Mouse (Mus musculus): ENCODE data around the gene Spc24.
"Not testable (repeated sequence)": the region's sequence is repeated elsewhere in the genome, so short reads cannot be mapped to it uniquely, and the experiment has no call there.

Gene Spc24

DNA sequence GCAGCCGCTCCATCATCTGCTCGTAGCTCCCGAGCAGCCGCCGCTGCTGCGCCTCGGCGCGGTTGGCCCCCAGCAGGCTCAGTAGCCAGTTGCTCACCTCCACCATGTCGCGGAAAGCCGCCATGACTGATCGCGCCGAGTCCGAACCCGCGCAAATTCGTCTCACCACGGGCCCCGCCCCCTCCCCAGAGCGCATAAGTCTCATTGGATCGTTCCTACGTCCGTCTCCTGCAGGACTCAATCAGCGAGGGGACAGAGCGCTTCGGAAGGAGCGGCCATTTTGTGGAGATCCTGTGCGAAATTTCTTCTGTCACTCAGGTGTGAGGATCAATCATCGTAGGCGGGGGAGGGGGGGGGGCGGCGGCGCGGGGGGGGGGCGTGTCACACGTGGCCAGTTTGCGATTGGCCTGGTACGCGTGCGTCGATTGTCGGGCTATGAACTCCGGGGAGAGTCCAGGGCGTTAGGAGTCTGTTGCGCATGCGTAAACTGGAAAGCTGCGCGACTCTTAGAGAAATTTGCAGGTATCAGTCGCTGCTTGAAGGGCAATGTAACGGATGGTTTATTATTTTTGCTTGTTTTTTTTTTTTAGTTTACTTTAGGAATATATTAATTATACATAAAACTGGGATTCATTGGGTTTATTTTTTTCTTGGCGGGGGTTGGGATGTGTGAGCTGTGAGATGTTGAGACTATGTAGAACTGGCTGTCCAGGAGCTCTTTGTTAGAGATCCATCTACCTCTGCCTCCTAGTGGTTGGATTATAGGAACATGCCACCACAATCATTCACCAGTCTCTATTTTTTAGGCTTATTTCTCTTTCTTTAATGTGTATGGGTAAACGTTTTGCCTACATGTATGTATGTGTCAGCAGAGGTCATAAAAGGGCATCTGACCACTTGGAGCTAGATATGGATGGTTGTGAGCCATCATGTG is at the start of gene Spc24:
Spc24 (minus strand) TSS at position 149 of the 934 bp plus-strand sequence.
- DNase-seq: peak; percentile 95

DNA sequence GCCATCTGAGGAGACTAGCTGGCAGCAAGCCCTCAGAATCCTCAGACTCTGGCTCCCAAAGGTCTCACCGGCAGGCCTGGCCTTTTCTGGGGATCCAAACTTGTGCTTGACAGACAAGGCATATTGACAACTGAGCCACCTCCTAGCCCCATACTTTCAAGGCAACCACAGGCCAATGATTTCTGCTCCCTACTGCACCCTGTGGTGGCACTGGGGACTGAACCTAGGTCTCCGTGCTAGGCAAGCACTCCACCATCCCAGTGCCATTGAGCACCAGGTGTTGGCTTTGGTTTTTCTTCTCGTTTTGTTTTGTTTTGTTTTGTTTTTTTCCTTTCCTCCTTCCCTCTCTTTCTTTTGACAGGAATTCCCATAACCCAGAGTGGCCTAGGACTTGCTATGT is 48.5 kb upstream of the Spc24 start:
- no peak for DNase-seq

DNA sequence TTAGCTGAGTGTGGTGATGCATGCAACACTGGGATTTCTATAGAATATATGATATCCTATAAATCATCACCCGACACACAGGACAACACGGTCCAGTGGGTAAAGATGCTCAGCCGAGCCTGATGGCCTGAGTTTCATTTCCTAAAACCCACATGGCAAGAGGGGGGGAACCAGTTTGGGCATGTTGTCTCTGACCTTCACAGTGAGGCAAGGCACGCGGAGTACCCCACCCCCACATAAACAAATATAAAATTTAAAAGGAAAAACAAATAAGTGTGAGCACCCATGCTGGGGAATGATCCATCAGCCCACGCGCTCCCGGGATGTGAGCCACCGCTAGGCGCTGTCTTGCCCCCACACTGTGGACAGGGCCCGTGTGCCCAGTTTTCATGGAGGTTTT is 46.9 kb upstream of the Spc24 start:
- no peak for DNase-seq

DNA sequence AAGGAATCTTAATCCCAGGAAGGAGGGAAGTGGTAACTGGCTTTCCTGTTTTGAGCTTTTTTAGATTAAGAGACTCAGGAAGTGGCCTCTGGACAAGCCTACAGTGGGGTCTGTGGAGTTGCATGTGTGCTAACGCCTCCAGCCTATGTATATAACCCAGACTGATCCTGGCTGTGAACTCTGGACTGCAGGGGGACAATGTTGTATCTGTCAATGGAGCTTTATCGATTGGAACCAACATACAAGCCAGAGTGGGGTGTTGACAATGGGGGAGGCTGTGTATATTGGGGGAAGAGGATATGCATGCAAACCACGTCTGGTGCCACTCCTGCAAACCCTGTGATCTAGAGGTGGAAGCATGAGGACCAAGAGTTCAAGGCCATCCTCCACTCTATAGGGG is 46.3 kb upstream of the Spc24 start:
- DNase-seq: no peak

DNA sequence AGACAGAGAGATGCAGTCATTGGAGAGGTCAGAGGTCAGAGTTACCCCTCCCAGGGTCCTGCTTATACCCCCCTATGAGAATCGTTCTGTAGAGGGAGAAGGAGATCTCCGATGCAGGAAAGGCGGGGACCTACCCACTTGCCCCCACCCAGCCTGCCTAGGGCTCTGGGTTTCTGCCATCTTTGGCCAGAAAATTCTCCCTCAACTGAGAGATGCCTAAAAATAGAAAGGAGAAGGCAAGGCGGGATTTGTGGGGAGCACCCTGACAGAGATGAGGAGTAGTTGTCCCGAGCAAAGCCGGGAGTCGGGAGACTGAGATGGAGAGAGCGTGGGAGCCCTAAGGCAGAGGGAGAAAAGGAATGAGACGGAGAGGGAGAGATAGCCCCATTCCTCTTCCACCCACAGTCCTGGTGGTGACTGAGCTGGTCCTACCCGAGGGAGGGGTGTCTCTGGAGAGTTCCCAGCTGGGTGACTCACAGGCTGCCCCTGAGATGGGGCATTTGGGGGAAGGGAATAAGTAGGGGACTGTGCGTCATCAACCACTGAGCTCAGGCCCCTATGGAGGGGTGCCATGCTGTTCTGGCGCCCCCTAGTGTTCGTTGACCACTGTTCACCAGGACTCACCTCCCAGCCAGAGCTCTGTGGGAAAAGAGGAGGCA is 44.0 kb upstream of the Spc24 start:
- peak; percentile 76 for DNase-seq

DNA sequence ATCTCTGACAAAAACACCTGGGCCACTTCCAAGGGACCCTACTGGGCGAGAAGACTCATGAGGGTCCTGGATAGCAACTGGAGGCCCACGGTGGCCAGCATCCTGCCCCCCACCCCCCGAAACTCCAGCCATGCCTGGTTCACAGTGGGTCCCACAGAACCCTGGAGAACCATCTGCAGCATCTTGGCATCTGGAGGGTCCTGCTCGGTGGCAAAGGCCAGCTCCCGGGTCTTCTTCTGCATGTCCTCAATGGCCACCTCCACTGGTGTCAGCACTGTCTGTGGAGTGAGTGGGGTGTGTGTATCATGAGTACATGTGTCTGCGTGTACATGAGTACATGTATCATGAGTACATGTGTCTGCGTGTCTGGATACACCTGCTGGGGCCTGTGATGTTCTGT is 41.5 kb upstream of the Spc24 start:
- no peak for DNase-seq

DNA sequence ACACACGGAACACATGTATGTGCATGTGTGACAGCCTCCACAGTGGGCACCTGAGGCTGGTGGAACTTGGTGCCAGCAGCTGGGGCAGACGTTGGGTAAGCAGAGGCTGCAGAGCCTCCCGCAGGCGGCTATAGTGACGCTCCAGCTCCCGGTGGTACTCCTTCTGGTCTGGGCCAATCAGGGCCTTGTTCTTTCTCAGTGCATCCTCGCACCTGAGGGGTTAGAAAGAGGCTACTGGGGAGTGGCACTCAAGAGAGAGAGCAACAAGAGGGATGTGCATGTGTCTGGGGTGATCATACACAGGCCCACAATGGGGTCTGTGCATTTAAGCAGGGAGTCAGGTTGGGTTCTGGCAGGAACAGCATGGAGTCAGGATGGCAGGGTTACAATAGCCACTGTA is 41.0 kb upstream of the Spc24 start:
- DNase-seq: no peak

DNA sequence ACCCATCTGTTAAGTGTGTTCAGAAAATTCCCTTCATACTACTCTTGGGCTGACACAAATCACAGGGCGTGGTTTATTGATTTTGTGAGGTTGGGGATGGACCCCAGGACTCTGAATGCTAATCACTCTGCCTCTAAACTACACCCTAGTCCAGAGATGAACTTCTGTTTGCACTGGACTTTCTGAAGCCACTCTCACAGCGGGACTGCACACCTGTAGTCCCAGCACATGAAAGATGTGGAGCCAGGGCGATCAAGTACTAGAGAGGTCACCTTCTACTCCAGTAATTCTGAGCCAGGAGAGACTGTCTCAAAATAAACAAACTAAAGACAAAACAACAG is 38.9 kb upstream of the Spc24 start:
- DNase-seq: no peak

DNA sequence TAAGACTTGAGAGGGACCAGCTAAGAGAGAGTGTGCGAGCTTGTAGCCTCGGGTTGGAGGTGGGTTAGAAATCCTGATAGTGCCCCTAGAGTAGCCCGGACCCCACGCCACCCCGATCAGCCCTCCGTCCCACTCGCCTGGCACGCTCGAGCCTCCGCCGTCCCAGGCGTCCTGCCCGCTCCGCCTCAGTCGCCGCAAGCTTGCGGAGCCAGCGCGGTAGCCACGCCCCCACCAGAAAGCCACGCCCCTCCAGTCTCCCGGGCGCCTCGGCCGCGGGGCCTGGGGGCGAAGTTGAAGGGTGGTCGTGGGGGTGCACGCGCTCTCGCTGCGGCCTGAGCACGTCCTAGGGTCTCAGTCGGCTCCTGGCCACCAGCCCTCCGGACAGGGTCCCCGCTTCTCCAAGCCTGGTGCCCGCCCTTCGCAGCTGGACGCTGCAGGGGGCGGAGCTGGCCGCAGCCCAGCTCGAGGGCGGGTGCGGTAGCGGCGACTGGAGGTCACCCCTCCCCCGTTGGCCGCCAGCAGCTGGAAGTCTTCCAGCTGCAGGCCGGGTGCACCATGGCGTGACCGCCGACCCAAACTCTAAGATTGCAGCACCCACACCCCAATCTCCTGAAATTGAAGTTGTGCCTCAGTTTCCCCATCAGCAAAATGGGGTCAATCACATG is 38.4 kb upstream of the Spc24 start, which contains the start of gene Kank2:
Kank2 (minus strand) TSS at position 400 of the 665 bp plus-strand sequence.
- peak; percentile 53 for DNase-seq

DNA sequence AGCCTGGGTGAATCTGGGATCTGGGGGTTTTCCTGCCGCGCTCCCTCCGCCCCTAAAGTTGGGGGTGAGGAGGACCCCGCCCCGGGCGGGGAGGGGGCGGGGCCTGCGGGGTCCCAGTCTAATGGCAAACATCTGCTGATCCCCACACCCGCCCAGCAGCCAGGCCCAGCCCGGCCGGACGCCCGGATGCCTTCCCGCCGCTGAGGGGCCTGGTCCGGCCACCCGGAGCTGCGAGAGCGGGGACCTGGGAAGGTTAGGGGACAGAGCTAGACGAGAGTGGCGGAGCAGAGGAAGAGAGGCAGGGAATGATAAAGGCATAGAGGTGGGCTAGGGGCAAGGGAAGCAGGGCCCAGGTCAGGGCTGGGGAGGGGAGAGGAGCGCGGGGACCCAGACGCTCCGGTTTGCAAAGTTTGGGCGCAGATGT is 37.8 kb upstream of the Spc24 start:
- no peak for DNase-seq

DNA sequence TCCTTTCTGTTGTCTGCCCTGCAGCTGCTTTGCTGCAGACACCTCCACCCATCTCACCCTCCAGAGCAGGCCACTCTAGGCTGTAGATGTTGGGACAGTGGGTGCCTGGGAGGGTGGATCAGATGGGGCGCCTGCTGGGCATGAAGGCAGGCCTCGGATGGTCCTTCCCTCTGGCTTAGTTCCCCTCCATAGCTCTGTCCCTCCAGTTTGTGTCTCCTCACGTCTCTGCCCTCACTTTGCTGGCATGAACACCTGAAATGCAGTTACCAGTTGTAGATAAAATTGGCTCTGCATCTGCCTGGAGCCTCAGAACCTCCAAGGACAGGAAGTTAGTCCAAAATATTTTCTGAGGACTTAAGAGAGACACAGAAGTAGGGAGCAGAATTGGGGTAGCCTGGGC is 36.8 kb upstream of the Spc24 start:
- no peak for DNase-seq

DNA sequence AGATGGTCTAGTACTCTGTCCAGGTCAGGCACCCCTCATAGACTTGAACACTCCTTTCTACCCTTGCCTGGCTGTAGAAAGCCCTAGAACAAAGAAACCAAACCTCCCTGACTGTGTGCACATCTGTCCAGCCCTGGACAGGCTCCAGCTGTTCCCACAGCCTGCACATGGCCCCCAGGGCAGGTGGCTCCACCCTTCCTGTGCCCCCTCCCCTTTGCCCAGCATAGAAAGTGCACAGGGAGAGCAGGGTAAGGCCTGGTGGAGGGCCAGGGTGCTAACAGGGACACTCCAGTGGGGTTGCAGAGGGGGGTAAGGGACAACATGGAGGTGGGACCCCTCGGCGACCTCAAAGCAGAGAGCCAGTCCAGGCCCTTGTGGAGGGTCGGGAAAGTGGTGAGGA is 36.2 kb upstream of the Spc24 start:
- no peak for DNase-seq

DNA sequence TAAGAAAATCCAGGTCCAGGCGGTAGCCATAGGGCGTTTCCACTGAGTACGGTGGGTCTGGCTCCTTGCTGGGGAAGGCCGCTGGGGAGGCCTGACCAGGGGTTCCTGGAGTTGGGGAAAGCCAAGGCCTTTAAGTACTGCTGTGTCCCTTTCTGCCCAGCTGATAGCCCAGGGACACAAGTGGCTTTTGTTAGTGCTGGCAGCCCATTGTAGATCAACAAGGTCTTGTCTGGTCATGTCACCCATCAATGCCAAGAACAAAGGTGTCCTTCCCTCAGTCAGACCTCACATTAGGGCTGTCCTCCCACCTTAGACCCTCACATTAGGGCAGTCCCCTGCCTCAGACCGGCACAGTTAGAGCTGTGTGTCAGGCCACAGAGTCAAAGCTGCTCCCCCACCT is 35.5 kb upstream of the Spc24 start:
- DNase-seq: no peak

DNA sequence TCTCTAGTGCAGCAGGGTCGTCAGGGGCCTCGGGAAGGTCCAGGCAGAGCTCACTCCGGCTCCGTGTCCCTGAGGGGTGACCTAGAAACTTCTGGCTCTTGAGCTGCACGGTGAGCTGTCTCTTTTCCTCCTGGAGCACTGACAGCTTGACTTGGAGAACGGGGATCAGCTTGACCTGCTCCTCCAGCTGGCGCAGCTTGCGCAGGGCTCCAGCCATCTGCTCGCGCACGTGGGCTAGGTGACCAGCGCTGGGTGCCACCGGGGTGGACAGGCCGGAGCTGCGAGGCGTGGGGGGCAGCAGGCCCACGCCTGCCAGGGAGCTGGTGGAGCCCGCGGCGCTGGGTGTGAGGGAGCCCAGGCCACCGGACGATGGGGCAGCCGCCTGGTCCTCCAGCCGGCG is 34.8 kb upstream of the Spc24 start:
- no peak for DNase-seq

DNA sequence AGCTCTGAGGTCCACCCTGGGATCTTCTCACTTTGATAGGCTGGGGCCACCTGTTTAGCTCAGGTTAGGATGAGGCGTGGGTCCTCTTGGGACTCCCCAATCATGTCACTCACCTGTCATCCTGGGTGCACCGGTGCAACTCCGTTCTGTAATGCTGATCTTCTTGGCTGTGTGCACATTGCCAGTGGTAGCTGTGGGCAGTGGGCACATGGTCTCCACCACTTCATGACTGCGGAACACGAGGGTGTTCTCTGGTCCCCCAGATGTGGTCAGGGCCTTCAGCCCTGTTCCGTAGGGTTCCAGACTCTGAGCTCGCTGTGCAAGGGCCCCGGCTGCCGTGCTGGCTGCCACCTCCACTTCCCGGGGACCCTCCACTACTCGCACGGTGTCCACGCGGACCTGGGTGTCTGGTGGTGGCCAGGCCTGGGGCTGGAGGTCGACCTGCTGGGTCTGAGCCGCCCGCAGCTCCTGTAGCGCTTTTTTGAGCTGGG is 34.3 kb upstream of the Spc24 start:
- no peak for DNase-seq

DNA sequence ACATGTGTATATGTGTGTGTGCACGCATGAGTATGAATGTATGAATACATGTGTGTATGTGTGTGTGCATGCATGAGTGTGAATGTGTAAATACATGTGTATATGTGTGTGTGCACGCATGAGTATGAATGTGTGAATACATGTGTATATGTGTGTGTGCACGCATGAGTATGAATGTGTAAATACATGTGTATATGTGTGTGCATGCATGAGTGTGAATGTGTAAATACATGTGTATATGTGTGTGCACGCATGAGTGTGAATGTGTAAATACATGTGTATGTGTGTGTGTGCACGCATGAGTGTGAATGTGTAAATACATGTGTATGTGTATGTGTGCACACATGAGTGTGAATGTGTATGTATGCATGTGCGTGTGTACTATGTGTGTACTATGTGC is 33.4 kb upstream of the Spc24 start:
- DNase-seq: not testable (repeated sequence)

DNA sequence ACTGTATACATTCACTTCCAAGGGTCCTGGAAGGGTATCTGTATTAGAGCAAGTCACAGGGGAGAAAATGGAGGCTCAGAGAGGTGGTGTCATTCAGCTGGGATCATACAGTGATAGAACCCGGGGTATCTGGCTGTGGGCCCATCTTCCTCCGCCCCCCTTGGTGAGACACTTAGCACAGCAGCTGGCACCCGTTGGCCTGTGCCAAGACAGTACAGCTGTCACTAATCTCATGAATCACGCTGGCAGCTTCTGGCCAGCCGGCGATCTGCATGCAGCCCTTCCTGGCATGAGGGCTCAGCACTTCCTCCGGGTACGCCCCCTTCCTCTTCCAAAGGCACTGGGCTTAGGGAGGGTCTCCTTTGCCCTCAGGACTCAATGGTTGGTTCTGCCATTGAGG is 32.5 kb upstream of the Spc24 start:
- peak; percentile 88 for DNase-seq

DNA sequence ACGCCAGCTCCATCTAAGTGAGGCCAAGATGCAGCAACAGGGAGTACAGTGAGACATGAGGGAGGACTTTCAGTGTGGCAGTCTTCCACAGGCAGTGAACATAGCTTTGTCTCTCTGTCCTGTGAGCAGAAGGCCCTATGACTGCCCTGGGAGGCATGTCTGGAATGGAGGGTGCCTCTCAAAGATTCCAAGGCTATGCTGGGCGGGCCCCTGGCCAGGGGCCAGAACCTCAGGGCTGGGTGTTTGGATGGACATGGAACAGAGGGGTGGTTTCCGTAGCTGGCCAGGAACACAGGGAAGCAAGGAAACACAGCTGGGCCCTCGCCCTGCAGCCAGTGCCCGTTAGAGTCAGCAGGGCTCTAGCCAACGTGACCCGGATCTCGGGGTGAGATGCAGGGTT is 31.8 kb upstream of the Spc24 start:
- no peak for DNase-seq

DNA sequence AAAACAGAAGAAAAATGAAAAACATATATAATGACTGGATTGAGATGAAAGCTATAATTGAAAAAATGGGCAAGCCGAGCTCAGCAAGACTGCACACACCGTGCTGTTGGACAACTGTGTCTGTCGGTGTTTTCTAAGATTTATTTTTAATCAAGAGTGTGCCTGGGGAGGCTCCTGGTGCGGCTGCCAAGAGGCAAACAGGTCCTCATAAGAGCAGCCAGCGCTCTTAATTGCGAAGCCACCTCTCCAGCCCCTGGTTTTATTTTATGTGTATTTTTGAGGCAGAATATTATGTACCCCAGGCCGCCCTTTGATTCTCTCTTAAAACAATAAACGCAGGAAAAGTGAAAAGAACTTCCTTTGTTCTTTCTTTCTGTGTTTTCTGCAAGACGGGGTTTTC is 28.1 kb upstream of the Spc24 start:
- DNase-seq: no peak

DNA sequence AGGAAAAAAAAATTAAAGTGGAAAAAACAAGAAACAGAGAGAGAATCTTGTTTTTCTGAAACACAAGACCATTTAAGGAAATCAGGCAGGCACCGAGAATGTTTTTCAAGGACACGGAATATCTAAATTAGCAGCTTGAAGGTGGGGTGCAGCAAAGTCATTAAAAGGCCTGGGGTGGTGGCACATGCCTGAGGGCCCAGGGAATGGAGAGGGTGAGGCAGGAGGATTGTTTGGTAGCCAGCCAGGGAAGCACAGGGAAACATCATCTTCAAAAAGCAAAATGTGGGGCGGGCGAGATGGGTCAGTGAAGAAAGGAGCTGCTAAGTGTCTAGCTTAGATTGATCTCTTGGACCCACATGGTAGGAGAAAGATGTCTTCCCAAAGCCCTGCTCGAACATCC is 27.6 kb upstream of the Spc24 start:
- DNase-seq: no peak

DNA sequence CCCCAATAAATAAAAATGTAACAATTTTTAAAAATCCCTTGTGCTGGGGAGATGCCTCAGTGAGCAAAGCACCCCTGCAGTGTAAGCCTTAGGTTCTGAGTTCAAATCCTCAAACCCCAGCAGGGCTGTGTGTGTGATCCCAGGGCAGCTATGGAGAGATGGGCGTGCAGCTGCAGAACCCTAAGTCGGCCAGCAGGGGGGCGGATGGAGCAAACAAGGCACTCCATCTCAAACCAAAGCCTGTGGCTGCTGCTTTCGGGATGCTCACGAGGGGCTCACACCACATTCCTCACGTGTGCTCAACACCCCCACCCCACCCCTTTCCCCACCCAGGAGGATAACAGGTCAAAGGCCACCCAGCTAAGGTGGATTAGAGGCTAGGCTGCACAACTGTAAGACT is 26.8 kb upstream of the Spc24 start:
- peak; percentile 40 for DNase-seq

DNA sequence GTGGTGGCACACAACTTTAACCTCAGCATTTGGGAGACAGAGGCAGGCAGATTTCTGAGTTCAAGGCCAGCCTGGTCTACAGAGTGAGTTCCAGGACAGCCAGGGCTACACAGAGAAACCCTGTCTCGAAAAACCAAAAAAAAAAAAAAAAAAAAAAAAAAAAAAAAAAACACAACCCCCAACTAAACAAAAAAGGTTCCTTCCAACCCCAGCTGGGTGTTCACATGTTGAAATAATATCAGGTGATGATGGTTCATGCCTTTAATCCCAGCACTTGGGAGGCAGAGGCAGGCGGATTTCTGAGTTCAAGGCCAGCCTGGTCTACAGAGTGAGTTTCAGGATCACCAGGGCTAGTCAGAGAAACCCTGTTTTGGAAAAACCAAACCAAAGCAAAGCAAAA is 26.2 kb upstream of the Spc24 start:
- DNase-seq: not testable (repeated sequence)

DNA sequence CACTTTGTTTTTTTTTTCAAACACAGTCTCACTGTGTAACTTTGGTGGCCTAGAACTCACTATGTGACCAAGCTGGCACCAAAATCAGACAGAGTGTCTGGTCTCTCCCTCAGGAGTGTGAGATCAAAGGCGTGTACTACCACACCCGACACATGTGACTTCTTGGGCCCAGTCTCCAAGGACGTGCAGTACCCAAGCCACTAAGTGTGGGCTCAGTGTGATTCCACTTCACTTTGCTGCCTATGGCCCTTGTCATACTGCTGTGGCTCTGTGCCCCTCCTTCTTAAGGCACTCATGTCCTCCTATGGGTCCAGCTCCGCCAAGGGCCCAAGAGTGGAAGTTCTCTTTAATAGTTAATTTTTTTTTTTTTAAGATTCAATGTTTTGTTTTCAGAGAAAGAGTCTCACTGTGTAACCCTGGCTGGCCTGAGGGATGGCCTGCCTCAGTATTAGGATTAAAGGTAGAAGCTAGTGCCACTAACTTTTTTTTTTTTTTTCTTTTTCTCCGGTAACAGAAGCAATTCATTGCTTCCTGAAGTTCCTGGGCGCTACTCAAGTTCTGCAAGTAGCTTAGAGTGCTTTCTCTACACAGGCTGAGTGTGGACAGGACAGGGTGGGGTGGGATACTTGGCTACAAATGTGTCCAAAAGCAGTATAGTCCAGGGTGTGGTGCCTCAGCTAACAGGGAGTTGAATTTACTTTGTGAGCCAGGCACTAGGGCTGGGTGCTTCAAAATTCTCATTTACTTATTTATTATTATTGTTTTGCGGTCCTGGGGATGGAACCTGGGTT is 24.6 kb upstream of the Spc24 start:
- DNase-seq: no peak

Measured in layer of hippocampus, adult 9-11 months (tissue).